Mouse (Mus musculus): Measurements from ENCODE around the gene 1110004F10Rik. TPM values are rescaled to one million over a fixed set of nuclear protein-coding genes. Genes with fewer than 3 reads are reported as not detected.

1110004F10Rik gene
- 100 to 1,000 TPM in 1 of 2 experiments, 10 to 100 TPM in 1; 94.8 to 103 TPM for total RNA-seq (2021)

GRCm38 (mm10) chr7:116039196-116039537 lies at the start of gene 1110004F10Rik:
1110004F10Rik (plus strand) TSS chr7:116039397.
- DNase-seq (ENCODE audit: low spot score in 2 of 2), result peak in 1 of 2 experiments; percentile 20
- intact Hi-C loops (cut with DNase I), result loop anchor here (5.0 kb wide), 1 partner anchor 672 kb away; no protein-coding TSS in a partner anchor

- no peak for DNase-seq (ENCODE audit: low spot score in 2 of 2)
- intact Hi-C loops (cut with DNase I), result no loop called here
Observed at GRCm38 (mm10) chr7:116002726-116003125, 36.5 kb upstream of the 1110004F10Rik start.

GRCm38 (mm10) chr7:116029991-116030390 lies 9.2 kb upstream of the 1110004F10Rik start:
- intact Hi-C loops (cut with DNase I), result loop anchor here (5.0 to 10.0 kb wide), 4 partner anchors 203 to 1158 kb away; no protein-coding TSS in a partner anchor

GRCm38 (mm10) chr7:116030597-116031387 lies 8.4 kb upstream of the 1110004F10Rik start:
- intact Hi-C loops (cut with DNase I), result loop anchor here (5.0 kb wide), 3 partner anchors 203 to 1158 kb away; no protein-coding TSS in a partner anchor
- DNase-seq (ENCODE audit: low spot score in 2 of 2), result peak in 1 of 2 experiments; percentile 19

More at GRCm38 (mm10) chr7:116029991-116030390, 9.2 kb upstream of the 1110004F10Rik start:
- no peak for DNase-seq (ENCODE audit: low spot score in 2 of 2)

GRCm38 (mm10) chr7:116031388-116031717 lies 7.8 kb upstream of the 1110004F10Rik start:
- intact Hi-C loops (cut with DNase I), result loop anchor here (5.0 kb wide), 3 partner anchors 204 to 1159 kb away; no protein-coding TSS in a partner anchor
- DNase-seq (ENCODE audit: low spot score in 2 of 2), result no peak

- peak; percentile 29 to 32 for DNase-seq (ENCODE audit: low spot score in 2 of 2)
- intact Hi-C loops (cut with DNase I), result loop anchor here (5.0 kb wide), 3 partner anchors 205 to 1160 kb away; no protein-coding TSS in a partner anchor
Observed at GRCm38 (mm10) chr7:116031718-116032595, 7.2 kb upstream of the 1110004F10Rik start.

GRCm38 (mm10) chr7:116032596-116033307 lies 6.4 kb upstream of the 1110004F10Rik start:
- intact Hi-C loops (cut with DNase I), result loop anchor here (5.0 kb wide), 3 partner anchors 205 to 1160 kb away; no protein-coding TSS in a partner anchor

GRCm38 (mm10) chr7:116033371-116034241 lies 5.6 kb upstream of the 1110004F10Rik start:
- intact Hi-C loops (cut with DNase I), result loop anchor here (5.0 kb wide), 3 partner anchors 206 to 1161 kb away; no protein-coding TSS in a partner anchor
- DNase-seq (ENCODE audit: low spot score in 2 of 2), result peak; percentile 32 to 48

More at GRCm38 (mm10) chr7:116032596-116033307, 6.4 kb upstream of the 1110004F10Rik start:
- DNase-seq (ENCODE audit: low spot score in 2 of 2), result peak; percentile 44 to 66

- intact Hi-C loops (cut with DNase I), result loop anchor here (5.0 kb wide), 3 partner anchors 207 to 1162 kb away; no protein-coding TSS in a partner anchor
- peak in 1 of 2 experiments; percentile 13 for DNase-seq (ENCODE audit: low spot score in 2 of 2)
Observed at GRCm38 (mm10) chr7:116034282-116034758, 4.9 kb upstream of the 1110004F10Rik start.

GRCm38 (mm10) chr7:116035504-116035903 lies 3.7 kb upstream of the 1110004F10Rik start:
- DNase-seq (ENCODE audit: low spot score in 2 of 2), result no peak
- intact Hi-C loops (cut with DNase I), result loop anchor here (5.0 kb wide), 1 partner anchor 668 kb away; no protein-coding TSS in a partner anchor

GRCm38 (mm10) chr7:116036591-116037555 lies 2.3 kb upstream of the 1110004F10Rik start:
- intact Hi-C loops (cut with DNase I), result loop anchor here (5.0 kb wide), 1 partner anchor 670 kb away; no protein-coding TSS in a partner anchor
- no peak for DNase-seq (ENCODE audit: low spot score in 2 of 2)

- intact Hi-C loops (cut with DNase I), result loop anchor here (5.0 kb wide), 1 partner anchor 671 kb away; no protein-coding TSS in a partner anchor
- DNase-seq (ENCODE audit: low spot score in 2 of 2), result no peak
Observed at GRCm38 (mm10) chr7:116038024-116038423, 1.2 kb upstream of the 1110004F10Rik start.

GRCm38 (mm10) chr7:116038511-116038910 lies 686 bp upstream of the 1110004F10Rik start, which contains the start of gene Sox6:
Sox6 (minus strand) TSS chr7:116038796.
- intact Hi-C loops (cut with DNase I), result loop anchor here (5.0 kb wide), 1 partner anchor 671 kb away; no protein-coding TSS in a partner anchor
- no peak for DNase-seq (ENCODE audit: low spot score in 2 of 2)

GRCm38 (mm10) chr7:116039538-116040466 lies 605 bp downstream of the 1110004F10Rik start:
- intact Hi-C loops (cut with DNase I), result loop anchor here (2.0 to 5.0 kb wide), 2 partner anchors 673 to 823 kb away; no protein-coding TSS in a partner anchor

GRCm38 (mm10) chr7:116040470-116041019 lies 1.3 kb downstream of the 1110004F10Rik start:
- DNase-seq (ENCODE audit: low spot score in 2 of 2), result no peak
- intact Hi-C loops (cut with DNase I), result loop anchor here (2.0 kb wide), 1 partner anchor 824 kb away; no protein-coding TSS in a partner anchor

More at GRCm38 (mm10) chr7:116039538-116040466, 605 bp downstream of the 1110004F10Rik start:
- peak; percentile 80 to 86 for DNase-seq (ENCODE audit: low spot score in 2 of 2)

All from left cerebral cortex, postnatal 36 days (tissue).